Mouse (Mus musculus): ENCODE measurements around the gene Sh3bgrl2.

DNA sequence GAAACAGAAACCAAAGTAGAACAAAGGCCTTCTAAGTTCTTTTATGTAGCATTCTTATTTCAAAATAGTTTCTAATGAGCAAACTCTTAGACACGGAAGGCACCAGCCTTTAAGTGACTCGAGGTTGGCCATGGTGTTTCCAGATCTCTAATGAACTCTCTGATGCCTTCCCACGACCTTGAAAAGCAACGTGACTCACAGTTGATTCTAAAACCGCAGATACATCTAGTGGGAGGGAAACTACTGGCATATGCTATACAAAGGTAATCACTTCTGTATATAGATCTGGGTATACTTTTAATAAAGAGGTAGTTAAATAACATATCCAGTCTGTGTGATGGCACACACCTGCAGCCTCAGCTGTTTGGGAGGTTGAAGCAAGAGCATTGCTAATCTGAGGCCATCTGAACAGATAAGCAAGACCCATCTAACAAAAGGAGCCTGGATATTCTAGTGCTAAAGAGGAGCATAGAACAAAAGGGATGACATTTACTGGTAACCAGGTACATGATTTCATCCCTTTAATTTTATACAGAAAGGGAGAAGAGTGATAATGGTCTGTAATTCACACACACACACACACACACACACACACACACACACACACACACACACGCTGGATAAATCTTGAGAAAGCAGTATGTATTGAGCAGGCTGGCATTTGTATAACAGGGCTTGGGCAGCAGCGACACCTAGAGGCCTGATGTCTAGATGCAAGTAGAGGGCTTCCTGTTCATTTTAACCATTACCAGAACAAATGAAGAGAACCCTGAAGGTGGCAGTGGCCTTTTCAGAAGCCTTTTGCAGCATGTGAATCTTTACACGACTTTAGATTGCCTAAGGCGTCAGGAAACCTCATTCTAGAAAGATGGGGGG lies 61.5 kb downstream of the Sh3bgrl2 start:
- TF ChIP-seq CTCF (IDR thresholded peaks at IDR 0.05; ENCODE audit: low read depth, low read length) (peak; percentile 61), POLR2A (IDR thresholded peaks at IDR 0.05; ENCODE audit: insufficient read depth, low read length) (no peak), EP300 (IDR thresholded peaks at IDR 0.05; ENCODE audit: insufficient read depth, low read depth, low read length) (no peak)

Measured in ES-Bruce4 (cell line).